7 mouse cellular contexts compared by ENCODE assay signal in the genomic region with DNA sequence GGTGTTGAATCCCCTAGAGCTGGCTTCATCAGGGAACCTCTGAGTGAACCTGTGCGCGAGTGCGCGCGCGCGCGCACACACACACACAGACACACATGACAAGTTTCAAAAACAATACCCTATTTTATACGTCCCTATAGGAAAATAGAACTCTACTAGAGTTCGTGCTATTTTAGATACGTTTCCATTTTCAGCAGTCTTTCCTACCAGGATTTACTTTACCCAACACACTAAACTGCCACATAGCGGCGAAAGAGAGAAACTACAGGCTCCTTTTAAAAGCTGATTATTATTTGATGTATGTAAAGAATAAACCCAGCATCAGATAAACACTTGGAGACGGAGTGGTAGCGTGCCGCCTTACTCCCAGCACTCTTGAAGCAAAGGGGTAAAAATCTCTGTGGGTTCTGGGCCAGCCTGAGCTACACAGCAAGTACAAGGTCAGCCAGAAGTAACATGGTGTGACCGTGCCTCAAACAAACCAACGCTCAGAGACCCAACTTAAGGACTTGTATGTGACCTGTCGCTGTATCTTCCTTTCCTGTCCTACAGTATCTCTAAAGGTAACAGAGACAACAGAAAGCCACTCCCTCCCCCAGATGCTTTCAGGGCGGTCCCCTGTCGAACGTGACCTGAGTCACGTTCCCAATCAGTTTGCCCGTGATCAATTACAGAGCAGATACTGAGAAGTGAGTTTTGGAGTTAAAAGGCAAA. TPM values are rescaled to one million over a fixed set of nuclear protein-coding genes. Genes with fewer than 3 reads are reported as not detected.
A peak's percentile ranks its signal among the peaks of the same experiment; 100 is the strongest.
DNase-seq lines count a peak whose midpoint lies in the region; ATAC-seq and TF ChIP-seq lines count a peak whose summit lies in the region.

No protein-coding gene starts in this region.

- TF ChIP-seq POLR2A in limb, embryonic 14.5 days (IDR thresholded peaks at IDR 0.05; ENCODE audit: borderline replicate concordance, extremely low read depth, insufficient read depth, insufficient read length) = no peak
- TF ChIP-seq POLR2A in myocyte (IDR thresholded peaks at IDR 0.05; ENCODE audit: insufficient read length, low read depth) = no peak

- no peaks in the 10 kb centered on the region for H3K27me3 ChIP-seq in heart, embryonic 13.5 days (replicated peaks)
- H3K27me3 ChIP-seq in limb, embryonic 14.5 days (ENCODE audit: control insufficient read depth, insufficient read depth, low read length) = no peaks in the 10 kb centered on the region
- H3K27me3 ChIP-seq in myocyte (ENCODE audit: control insufficient read depth, insufficient read depth, insufficient read length) = no peaks in the 10 kb centered on the region

- H3K9ac ChIP-seq in heart, embryonic 13.5 days = peak overlapping the region; percentile 65
- H3K9ac ChIP-seq in limb, embryonic 14.5 days (ENCODE audit: low read depth, low read length, severe bottlenecking) = no peak overlapping the region

- H3K4me2 ChIP-seq in heart, embryonic 13.5 days = peak overlapping the region; percentile 71
- H3K4me2 ChIP-seq in limb, embryonic 14.5 days (replicated peaks; ENCODE audit: low read depth, low read length, severe bottlenecking) = peak overlapping the region; percentile 41
- peak overlapping the region; percentile 81 for H3K4me2 ChIP-seq in myocyte (ENCODE audit: low read depth)

- no peaks in the 10 kb centered on the region for H3K79me2 ChIP-seq in myocyte (ENCODE audit: control insufficient read depth, insufficient read depth)

- WGBS in heart, embryonic 13.5 days = 6% methylated on average over 24 of the region's 24 CpGs
- WGBS in limb, embryonic 14.5 days = 8% methylated on average over 24 of the region's 24 CpGs

- H3K9me3 ChIP-seq in heart, embryonic 13.5 days = no peaks in the 10 kb centered on the region
- no peaks in the 10 kb centered on the region for H3K9me3 ChIP-seq in limb, embryonic 14.5 days (ENCODE audit: control insufficient read depth, low read length)

- peak overlapping the region; percentile 45 for H3K4me3 ChIP-seq in heart, embryonic 13.5 days
- peak overlapping the region; percentile 32 for H3K4me3 ChIP-seq in limb, embryonic 14.5 days (replicated peaks; ENCODE audit: low read length)
- no peak overlapping the region for H3K4me3 ChIP-seq in myocyte

- DNase-seq in thymus, postnatal 0 days (ENCODE audit: low spot score) = peak; percentile 53
- no peak for DNase-seq in thymus, postnatal 36 days
- DNase-seq in c-Kit-positive CD71-negative TER-119-negative erythroid progenitor cells, embryonic 14.5 days (ENCODE audit: low read depth) = peak; percentile 42
- DNase-seq in limb, embryonic 14.5 days (ENCODE audit: low spot score) = peak; percentile 63
- DNase-seq in gastrocnemius, adult 18-20 months (ENCODE audit: low spot score) = no peak

- no peak for ATAC-seq in heart, embryonic 13.5 days (ENCODE audit: extremely low read depth, insufficient number of reproducible peaks, low FRiP score, low TSS enrichment)
- ATAC-seq in limb, embryonic 14.5 days (ENCODE audit: low FRiP score, low read depth) = no peak

- peaks cover 31% of the 10 kb centered on the region for H3K4me1 ChIP-seq in heart, embryonic 13.5 days
- peaks cover 15% of the 10 kb centered on the region for H3K4me1 ChIP-seq in limb, embryonic 14.5 days (ENCODE audit: control insufficient read depth, insufficient read depth, low read length)

- H3K27ac ChIP-seq in heart, embryonic 13.5 days (replicated peaks) = peak overlapping the region; percentile 65
- peak overlapping the region; percentile 26 for H3K27ac ChIP-seq in limb, embryonic 14.5 days (replicated peaks; ENCODE audit: low read depth, low read length)

- no peak overlapping the region for H3ac ChIP-seq in myocyte (ENCODE audit: control insufficient read depth, insufficient read length)

- H3K36me3 ChIP-seq in heart, embryonic 13.5 days = no peaks in the 10 kb centered on the region
- no peaks in the 10 kb centered on the region for H3K36me3 ChIP-seq in limb, embryonic 14.5 days (ENCODE audit: control insufficient read depth, insufficient read depth, low read length)
- no peaks in the 10 kb centered on the region for H3K36me3 ChIP-seq in myocyte (ENCODE audit: control insufficient read depth, insufficient read depth)

TF ChIP-seq in myocyte, 11 proteins besides CTCF, POLR2A, EP300 and RAD21:
- no peak for TF ChIP-seq MYOG (IDR thresholded peaks at IDR 0.05; ENCODE audit: control insufficient read depth in 1 of 3, insufficient read depth in 1 of 3, insufficient read length in 2 of 3, low read depth in 2 of 3)
- TF ChIP-seq E2F4 (IDR thresholded peaks at IDR 0.05; ENCODE audit: insufficient read depth) = no peak
- no peak for TF ChIP-seq USF1 (IDR thresholded peaks at IDR 0.05; ENCODE audit: low read depth)
- TF ChIP-seq MYOD1 (IDR thresholded peaks at IDR 0.05; ENCODE audit: control insufficient read depth in 1 of 3, insufficient read length in 2 of 3, low read depth in 2 of 3) = no peak
- no peak for TF ChIP-seq SRF (IDR thresholded peaks at IDR 0.05; ENCODE audit: control insufficient read depth, insufficient read length, low read depth)

RNA-seq across cellular contexts. Expression of a gene that starts 10.5 kb away (rescaled TPM):
- 23.1 and 26.7 TPM in 2 replicates for polyA plus RNA-seq in thymus, postnatal 0 days (2015; fragmentation: Nextera tagmentation; extraction: Ambion mirVana)
- polyA plus RNA-seq in heart, embryonic 13.5 days (2015; fragmentation: Nextera tagmentation; extraction: Ambion mirVana) = 18.8 and 19.5 TPM in 2 replicates
- polyA plus RNA-seq in limb, embryonic 14.5 days (2012; rRNA removed) = 57.5 and 74.5 TPM in 2 replicates
- polyA plus RNA-seq in limb, embryonic 14.5 days (2014; fragmentation: Nextera tagmentation; extraction: Ambion mirVana) = 24.4 and 25.6 TPM in 2 replicates
- polyA plus RNA-seq in myocyte (2012; fragmentation: generic; extraction: Trizol) = 25.9 TPM
- total RNA-seq in gastrocnemius, adult 18-20 months (2021) = 10 to 100 TPM; 18.9 to 20.1 TPM

RNA-seq across cellular contexts. Expression of a gene that starts 16.4 kb away (rescaled TPM):
- polyA plus RNA-seq in thymus, postnatal 0 days (2015; fragmentation: Nextera tagmentation; extraction: Ambion mirVana) = 11.3 and 11.6 TPM in 2 replicates
- polyA plus RNA-seq in heart, embryonic 13.5 days (2015; fragmentation: Nextera tagmentation; extraction: Ambion mirVana) = 12.2 and 12.7 TPM in 2 replicates
- 20.7 and 21.2 TPM in 2 replicates for polyA plus RNA-seq in limb, embryonic 14.5 days (2012; rRNA removed)
- 31.4 and 31.6 TPM in 2 replicates for polyA plus RNA-seq in limb, embryonic 14.5 days (2014; fragmentation: Nextera tagmentation; extraction: Ambion mirVana)
- 16.5 TPM for polyA plus RNA-seq in myocyte (2012; fragmentation: generic; extraction: Trizol)
- 10 to 100 TPM; 11.4 to 12.5 TPM for total RNA-seq in gastrocnemius, adult 18-20 months (2021)

RNA-seq across cellular contexts. Expression of a gene that starts 29.8 kb away (rescaled TPM):
- polyA plus RNA-seq in thymus, postnatal 0 days (2015; fragmentation: Nextera tagmentation; extraction: Ambion mirVana) = 5.5 and 5.6 TPM in 2 replicates
- polyA plus RNA-seq in heart, embryonic 13.5 days (2015; fragmentation: Nextera tagmentation; extraction: Ambion mirVana) = 1.7 and 2.4 TPM in 2 replicates
- polyA plus RNA-seq in limb, embryonic 14.5 days (2012; rRNA removed) = 10.2 and 14.3 TPM in 2 replicates
- 15.3 and 18.7 TPM in 2 replicates for polyA plus RNA-seq in limb, embryonic 14.5 days (2014; fragmentation: Nextera tagmentation; extraction: Ambion mirVana)
- 14.0 TPM for polyA plus RNA-seq in myocyte (2012; fragmentation: generic; extraction: Trizol)
- total RNA-seq in gastrocnemius, adult 18-20 months (2021) = 1 to 10 TPM; 1.2 to 1.3 TPM

Comparison
In these comparisons a context has a peak if more than half of its experiments do, and no peak if none do; other contexts are left out.
1. DNase-seq: peak in thymus, postnatal 0 days (single experiment), c-Kit-positive CD71-negative TER-119-negative erythroid progenitor cells, embryonic 14.5 days (single experiment) and limb, embryonic 14.5 days (single experiment); none in thymus, postnatal 36 days (0 of 2) and gastrocnemius, adult 18-20 months (single experiment).
2. Peak in every context shown above with its lines, with median percentiles within 50 percentile points of each other: H3K4me2 ChIP-seq.